Mouse (Mus musculus) heart, adult 2 months (tissue): Measurements from ENCODE around the gene Sorcs2.

ENCODE experiments used
- CTCF ChIP-seq: fragments of 200-600 bp; IDR thresholded peaks from 2 replicates; pipeline ENCODE4 v1.8.1; 2022; ENCODE audit warnings: antibody characterized with exemption, mild to moderate bottlenecking, moderate library complexity
- EP300 ChIP-seq: fragments of 200-500 bp; IDR thresholded peaks from 2 replicates; pipeline ENCODE4 v1.6.1; 2011; ENCODE audit warnings: low read depth, low read length, control low read depth; ENCODE audit not compliant: insufficient read depth
- POLR2A ChIP-seq: fragments of 200-500 bp; IDR thresholded peaks from 2 replicates; pipeline ENCODE4 v1.6.1; 2011; ENCODE audit warnings: mild to moderate bottlenecking, low read depth, low read length, control low read depth; ENCODE audit not compliant: insufficient read depth

DNA sequence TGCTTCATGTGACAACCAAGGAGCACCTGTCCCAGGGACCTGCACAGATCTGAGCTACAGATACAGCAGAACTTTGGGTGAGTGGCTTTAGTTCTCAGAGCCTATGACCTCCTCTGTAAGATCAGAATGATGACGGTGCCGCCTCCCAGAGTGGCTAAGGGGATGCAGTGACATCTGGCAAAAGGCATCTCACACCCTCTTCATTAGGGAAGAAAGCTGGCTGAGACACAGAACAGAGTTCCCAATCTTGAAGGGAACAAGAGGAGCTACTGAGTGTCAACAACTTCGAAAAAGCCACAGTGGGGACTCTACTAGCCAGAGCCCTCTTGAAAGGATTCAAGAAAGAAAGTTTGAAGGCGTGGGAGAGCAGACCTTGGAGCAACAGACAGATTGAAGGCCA, 100.7 kb downstream of the Sorcs2 start:
- TF ChIP-seq POLR2A (no peak), CTCF (no peak), EP300 (no peak)
